Mouse (Mus musculus) forebrain, postnatal 0 days (tissue): ENCODE data around the gene Edc3. TPM values are rescaled to one million over a fixed set of nuclear protein-coding genes. Genes with fewer than 3 reads are reported as not detected.

Source experiments
- ATAC-seq: fragments of 200-750 bp; cut with Nextera tagmentation; 2 replicates; pipeline ENCODE4 v1.8.0; 2017; ENCODE audit warnings: mild to moderate bottlenecking, moderate library complexity
- DNase-seq: peaks from one replicate; pipeline ENCODE4 v3.0.0-alpha.2; 2015
- H3K27ac ChIP-seq: fragments of 300-500 bp; sonication (generic); 2 replicates; pipeline ENCODE4 v1.5.1; 2014; ENCODE audit warnings: low read depth, mild to moderate bottlenecking, antibody characterized with exemption, low read length, moderate library complexity, mixed read lengths
- H3K27me3 ChIP-seq: fragments of 300-500 bp; sonication (generic); 2 replicates; pipeline ENCODE4 v1.6.1; 2014; ENCODE audit warnings: mild to moderate bottlenecking, low read length, mixed read lengths; ENCODE audit not compliant: insufficient read depth
- H3K36me3 ChIP-seq: fragments of 300-500 bp; sonication (generic); 2 replicates; pipeline ENCODE4 v1.6.1; 2014; ENCODE audit warnings: mild to moderate bottlenecking, moderate library complexity; ENCODE audit not compliant: insufficient read depth
- H3K4me1 ChIP-seq: fragments of 300-500 bp; sonication (generic); 2 replicates; pipeline ENCODE4 v1.6.1; 2014; ENCODE audit warnings: antibody characterized with exemption; ENCODE audit not compliant: insufficient read depth
- H3K4me2 ChIP-seq: fragments of 300-500 bp; sonication (generic); 2 replicates; pipeline ENCODE4 v1.6.1; 2014; ENCODE audit warnings: low read depth, mild to moderate bottlenecking, moderate library complexity
- H3K4me3 ChIP-seq: fragments of 300-500 bp; sonication (generic); 2 replicates; pipeline ENCODE4 v1.5.1; 2014; ENCODE audit warnings: low read depth, low read length, mixed read lengths
- H3K9ac ChIP-seq: fragments of 300-500 bp; sonication (generic); 2 replicates; pipeline ENCODE4 v1.6.1; 2014; ENCODE audit warnings: mild to moderate bottlenecking
- H3K9me3 ChIP-seq: fragments of 300-500 bp; sonication (generic); 2 replicates; pipeline ENCODE4 v1.6.1; 2016; ENCODE audit warnings: low read length
- CTCF ChIP-seq: sonication (generic); IDR thresholded peaks from 2 replicates; pipeline ENCODE4 v1.5.1; 2016; ENCODE audit warnings: antibody characterized with exemption, control low read depth, low read depth
- WGBS: fragments of 180-500 bp; shearing (Covaris S2); extraction: QIAGEN DNeasy Blood & Tissue Kit; methylation state at CpG from one replicate; pipeline ENCODE4 v1.1.7; 2014; 5-methylcytosine and 5-hydroxymethylcytosine counted together
- polyA plus RNA-seq: library from polyadenylated mRNA; unstranded; fragments of >200 nt; fragmentation: Nextera tagmentation; extraction: Ambion mirVana; gene quantifications from 2 replicates; pipeline ENCODE4 v1.2.1, GENCODE M21; 2015
- total RNA-seq: library from RNA; depleted of rRNA; stranded (reverse); fragments of >200 nt; gene quantifications from 2 replicates; pipeline ENCODE4 v1.2.3, GENCODE M21; 2014

The Edc3 gene
- total and polyA plus RNA-seq, 2 experiments from 2014 or later = 10.2 to 27.8 TPM

DNA sequence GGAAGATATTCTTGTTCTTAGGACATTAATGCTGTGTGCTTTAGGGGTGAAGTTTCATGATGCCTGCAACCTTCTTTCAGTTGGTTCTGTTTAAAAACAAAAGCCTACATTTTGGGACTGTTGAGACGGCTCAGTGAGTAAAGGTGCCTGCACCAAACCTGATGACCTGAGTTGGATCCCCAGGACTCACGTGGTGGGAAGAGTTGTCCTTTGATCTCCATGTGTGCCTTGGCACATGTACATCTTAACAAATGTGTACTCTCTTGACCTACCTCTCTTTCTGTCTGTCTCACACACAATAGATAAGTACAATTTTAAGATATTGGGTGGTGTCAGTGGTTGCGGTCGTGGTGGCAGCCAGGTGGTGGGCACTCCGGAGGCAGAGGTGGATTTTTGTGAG, 22.3 kb upstream of the Edc3 start:
- Histone ChIP-seq H3K27ac (no peak overlapping the region), H3K4me2 (no peak overlapping the region), H3K36me3 (no peaks in the 10 kb centered on the region), H3K27me3 (no peaks in the 10 kb centered on the region), H3K4me3 (no peak overlapping the region), H3K9ac (no peak overlapping the region), H3K9me3 (no peaks in the 10 kb centered on the region), H3K4me1 (no peaks in the 10 kb centered on the region)
- no peak for TF ChIP-seq CTCF
- ATAC-seq = no peak
- DNase-seq = no peak
- 93% methylated on average over 5 of the region's 5 CpGs for WGBS

DNA sequence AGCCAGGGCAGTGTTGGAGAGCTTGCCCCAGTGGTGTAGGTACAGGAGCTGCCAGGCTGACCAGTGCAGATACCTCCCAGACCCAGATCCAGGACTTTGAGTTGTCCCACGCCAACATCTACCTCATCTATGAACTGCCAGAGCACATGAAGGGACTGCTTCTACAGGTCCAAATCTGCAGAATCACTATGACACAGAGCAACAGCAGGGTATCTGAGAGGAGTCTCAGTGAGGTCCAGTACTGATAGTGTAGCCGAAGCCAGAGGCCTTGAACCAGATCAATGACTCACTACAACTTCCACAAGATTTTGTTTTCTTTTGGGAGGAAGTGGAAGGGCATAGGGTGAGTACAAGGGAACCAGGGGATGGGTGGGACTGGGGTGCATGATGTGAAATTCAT, 20.6 kb upstream of the Edc3 start, which contains the start of gene Cyp1a1:
Gene Cyp1a1 (plus strand): TSS at position 178 of the 400 bp plus-strand sequence.
- no peak for ATAC-seq
- no peak within 1 kb of the TSS for H3K4me3 ChIP-seq
- WGBS = 89% methylated on average over 2 of the region's 2 CpGs
- H3K9me3 ChIP-seq = no peaks in the 10 kb centered on the region
- H3K36me3 ChIP-seq = no peaks in the 10 kb centered on the region
- DNase-seq = no peak
- H3K9ac ChIP-seq = no peak within 1 kb of the TSS
- H3K4me1 ChIP-seq = no peaks in the 10 kb centered on the region
- H3K4me2 ChIP-seq = no peak within 1 kb of the TSS
- H3K27me3 ChIP-seq = no peaks in the 10 kb centered on the region
- no peak within 1 kb of the TSS for H3K27ac ChIP-seq
- no peak for TF ChIP-seq CTCF

DNA sequence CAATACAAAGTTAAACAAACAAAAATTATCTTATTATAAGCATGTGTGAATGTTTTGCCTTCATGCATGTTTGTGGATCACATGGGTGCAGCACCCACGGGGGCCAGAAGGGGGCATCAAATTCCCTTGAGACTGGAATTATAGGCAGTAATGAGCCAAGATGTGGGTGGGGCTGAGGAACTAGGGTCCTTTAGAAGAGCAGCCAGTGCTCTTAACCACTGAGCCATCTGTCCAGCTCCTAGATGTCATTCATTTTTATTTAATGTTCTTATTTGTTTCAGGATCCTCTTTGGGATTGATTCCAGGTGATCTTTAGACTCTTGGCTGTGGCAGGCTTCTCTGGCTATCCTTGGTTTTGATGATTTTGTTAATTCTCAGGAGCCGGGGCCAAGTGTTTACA, 20.2 kb upstream of the Edc3 start:
- no peak overlapping the region for H3K27ac ChIP-seq
- no peak for DNase-seq
- H3K9me3 ChIP-seq = no peaks in the 10 kb centered on the region
- no peak overlapping the region for H3K4me3 ChIP-seq
- ATAC-seq = no peak
- WGBS = 55% methylated on average over 2 of the region's 2 CpGs
- no peaks in the 10 kb centered on the region for H3K4me1 ChIP-seq
- H3K4me2 ChIP-seq = no peak overlapping the region
- H3K9ac ChIP-seq = no peak overlapping the region
- H3K36me3 ChIP-seq = no peaks in the 10 kb centered on the region
- peak; percentile 24; the same call in 1 of the 2 replicates for TF ChIP-seq CTCF
- H3K27me3 ChIP-seq = no peaks in the 10 kb centered on the region

DNA sequence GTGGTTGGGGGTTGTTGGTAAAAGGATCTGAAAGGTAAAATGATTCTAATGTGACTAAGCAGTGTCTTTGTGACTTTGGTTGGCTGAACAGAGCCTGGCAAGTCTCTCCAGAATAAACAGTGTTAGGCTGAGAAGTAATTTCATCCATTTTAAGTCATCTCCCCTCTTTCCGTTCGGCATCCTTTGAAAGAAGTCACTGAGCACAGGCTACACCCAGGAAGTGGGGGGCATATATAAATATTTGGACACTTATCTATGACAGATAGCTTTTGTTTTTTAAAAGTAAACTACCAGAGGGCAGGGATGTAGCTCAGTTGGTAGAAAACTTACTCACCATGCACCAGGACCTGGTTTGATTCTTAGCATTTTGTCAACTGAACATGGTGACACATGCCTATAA, 19.7 kb upstream of the Edc3 start:
- Histone ChIP-seq H3K9me3 (no peaks in the 10 kb centered on the region), H3K4me1 (no peaks in the 10 kb centered on the region), H3K4me2 (no peak overlapping the region), H3K27ac (no peak overlapping the region), H3K27me3 (no peaks in the 10 kb centered on the region), H3K9ac (no peak overlapping the region), H3K4me3 (no peak overlapping the region), H3K36me3 (no peaks in the 10 kb centered on the region)
- WGBS = 91% methylated on average over 2 of the region's 2 CpGs
- TF ChIP-seq CTCF = no peak
- ATAC-seq = no peak
- no peak for DNase-seq

DNA sequence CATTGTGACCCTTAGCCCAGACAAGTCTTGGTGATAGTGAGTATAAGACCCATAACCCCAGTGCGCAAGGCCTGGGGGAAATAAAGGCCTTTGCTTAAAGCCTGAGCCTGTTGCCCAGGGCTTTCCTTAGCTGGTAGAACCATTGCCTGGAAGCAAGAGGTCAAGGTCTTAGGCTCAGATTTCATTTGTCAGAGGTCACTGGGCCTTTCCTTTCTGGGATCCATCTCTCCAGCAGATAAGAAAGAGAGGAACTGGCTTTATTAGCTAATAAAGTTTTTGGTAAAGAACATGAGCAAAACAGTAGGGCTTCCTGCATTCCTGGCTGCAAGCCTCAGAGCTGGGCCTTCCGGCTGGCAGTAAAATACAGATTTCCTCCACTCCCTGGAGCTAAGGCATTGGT, 14.2 kb upstream of the Edc3 start:
- 0 out of 2 replicates have a peak, but pooled peaks cover 5% of the 10 kb centered on the region for H3K4me1 ChIP-seq
- DNase-seq (no peak), ATAC-seq (no peak)
- H3K4me3 ChIP-seq = no peak overlapping the region
- no peaks in the 10 kb centered on the region for H3K27me3 ChIP-seq
- no peak overlapping the region for H3K9ac ChIP-seq
- no peaks in the 10 kb centered on the region for H3K36me3 ChIP-seq
- 85% methylated on average over 2 of the region's 2 CpGs for WGBS
- no peak for TF ChIP-seq CTCF
- H3K27ac ChIP-seq = no peak overlapping the region
- no peaks in the 10 kb centered on the region for H3K9me3 ChIP-seq
- no peak overlapping the region for H3K4me2 ChIP-seq

DNA sequence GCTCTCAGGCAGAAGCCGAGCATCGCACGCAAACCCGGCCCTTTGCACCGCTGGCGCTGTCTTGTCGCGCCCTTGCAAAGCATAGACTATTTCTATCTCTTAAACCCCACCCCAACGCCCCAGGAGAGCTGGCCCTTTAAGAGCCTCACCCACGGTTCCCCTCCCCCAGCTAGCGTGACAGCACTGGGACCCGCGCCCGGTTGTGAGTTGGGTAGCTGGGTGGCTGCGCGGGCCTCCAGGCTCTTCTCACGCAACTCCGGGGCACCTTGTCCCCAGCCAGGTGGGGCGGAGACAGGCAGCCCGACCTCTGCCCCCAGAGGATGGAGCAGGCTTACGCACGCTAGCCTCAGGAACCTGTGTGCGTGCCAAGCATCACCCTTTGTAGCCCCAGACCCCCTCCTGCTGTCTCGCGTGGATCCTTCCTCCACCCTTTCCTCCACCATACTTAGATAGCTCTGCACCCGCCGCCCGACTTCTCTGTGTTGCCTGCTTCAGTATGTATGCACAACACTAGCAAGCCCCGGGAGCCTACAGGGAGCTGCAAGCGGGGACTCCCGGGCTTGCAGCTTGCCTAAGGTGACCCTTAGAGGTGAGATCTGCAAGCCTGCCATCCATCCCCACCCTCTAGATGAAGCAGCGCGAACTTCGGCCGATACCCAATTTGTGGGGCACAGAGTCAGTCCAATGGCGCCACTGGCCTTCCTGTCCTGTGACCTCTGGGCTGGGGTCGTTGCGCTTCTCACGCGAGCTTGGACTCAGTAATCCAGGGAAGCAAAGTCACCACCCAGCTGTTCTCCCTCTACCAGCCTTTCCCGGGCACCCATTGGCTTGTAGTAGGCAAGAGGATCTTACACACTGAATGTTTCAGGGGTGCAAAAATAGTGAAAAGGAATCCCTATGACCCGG, 11.7 kb upstream of the Edc3 start:
- Histone ChIP-seq H3K27ac (peak overlapping the region; percentile 71), H3K4me3 (peak overlapping the region; percentile 48), H3K36me3 (no peaks in the 10 kb centered on the region), H3K9me3 (no peaks in the 10 kb centered on the region), H3K4me1 (0 out of 2 replicates have a peak, but pooled peaks cover 5% of the 10 kb centered on the region), H3K4me2 (peak overlapping the region; percentile 77), H3K9ac (peak overlapping the region; percentile 70), H3K27me3 (no peaks in the 10 kb centered on the region)
- 0 out of 2 replicates have a peak, but pooled peaks have one; percentile 8 for TF ChIP-seq CTCF
- ATAC-seq = peak; percentile 92
- peak; percentile 90 for DNase-seq
- WGBS = under 1% methylated on average over 42 of the region's 42 CpGs

DNA sequence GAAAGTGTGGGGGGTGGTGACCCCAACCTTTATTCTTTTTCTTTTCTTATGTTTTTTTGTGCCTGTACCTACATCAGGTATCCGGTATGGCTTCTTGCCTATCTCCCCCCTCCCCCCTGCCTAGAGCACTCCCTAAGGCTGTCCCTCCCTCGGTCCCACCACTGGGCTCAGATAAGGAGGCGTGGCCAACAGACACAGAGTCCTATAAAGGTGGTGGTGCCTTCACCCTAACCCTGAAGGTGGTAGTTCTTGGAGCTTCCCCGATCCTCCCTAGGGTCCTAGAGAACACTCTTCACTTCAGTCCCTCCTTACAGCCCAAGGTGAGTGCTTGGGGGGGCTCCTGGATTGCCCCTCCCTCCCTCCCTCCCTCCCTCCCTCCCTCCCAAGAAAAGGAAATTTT, 11.0 kb upstream of the Edc3 start:
- no peak for TF ChIP-seq CTCF
- WGBS = 16% methylated on average over 4 of the region's 4 CpGs
- H3K36me3 ChIP-seq = no peaks in the 10 kb centered on the region
- H3K4me2 ChIP-seq = peak overlapping the region; percentile 77
- no peak overlapping the region for H3K4me3 ChIP-seq
- H3K4me1 ChIP-seq = 0 out of 2 replicates have a peak, but pooled peaks cover 5% of the 10 kb centered on the region
- DNase-seq = no peak
- no peak overlapping the region for H3K27ac ChIP-seq
- no peak for ATAC-seq
- H3K27me3 ChIP-seq = no peaks in the 10 kb centered on the region
- H3K9ac ChIP-seq = no peak overlapping the region
- no peaks in the 10 kb centered on the region for H3K9me3 ChIP-seq
